Mouse (Mus musculus) embryonic stem cell, embryonic (primary cell): Measurements from ENCODE around the gene Dcdc2a.

ENCODE experiments used
- CTCF ChIA-PET, 4 experiments: fragments of 300-600 bp in 2 of 4; fragments of 350-600 bp in 2 of 4; sonication (Branson Sonifier 250); formaldehyde crosslinking; loops; one replicate each; lab custom pipeline; 2022; ENCODE audit warnings: inconsistent platforms in 2 of 4; lab: Charles Lee
- POLR2A ChIA-PET, 4 experiments: fragments of 300-600 bp in 2 of 4; fragments of 350-600 bp in 2 of 4; sonication (Branson Sonifier 250); formaldehyde crosslinking; loops; one replicate each; lab custom pipeline; 2022; ENCODE audit warnings: antibody characterized with exemption in 4 of 4, inconsistent platforms in 1 of 4; lab: Charles Lee

Dcdc2a gene

GRCm38 (mm10) chr13:25055873-25056667 lies at the start of gene Dcdc2a:
Dcdc2a (plus strand) TSS chr13:25056004.
- CTCF ChIA-PET: interaction anchor here in 1 of 4 experiments (0.6 to 0.7 kb wide), 2 partner anchors 58 to 60 kb away, joined by 3 to 4 read pairs; no protein-coding TSS in a partner anchor
- POLR2A ChIA-PET: interaction anchor here in 2 of 4 experiments (0.6 to 1.6 kb wide), 5 partner anchors 27 to 1316 kb away, joined by 3 to 5 read pairs (median 4); partner anchors contain the start of genes Aldh5a1 (in 1 of the 2) and Mrs2 (in 1 of the 2)

- POLR2A ChIA-PET: no interaction called here
- CTCF ChIA-PET: no interaction called here
Measured at GRCm38 (mm10) chr13:25007115-25007514, 48.7 kb upstream of the Dcdc2a start.

DNA sequence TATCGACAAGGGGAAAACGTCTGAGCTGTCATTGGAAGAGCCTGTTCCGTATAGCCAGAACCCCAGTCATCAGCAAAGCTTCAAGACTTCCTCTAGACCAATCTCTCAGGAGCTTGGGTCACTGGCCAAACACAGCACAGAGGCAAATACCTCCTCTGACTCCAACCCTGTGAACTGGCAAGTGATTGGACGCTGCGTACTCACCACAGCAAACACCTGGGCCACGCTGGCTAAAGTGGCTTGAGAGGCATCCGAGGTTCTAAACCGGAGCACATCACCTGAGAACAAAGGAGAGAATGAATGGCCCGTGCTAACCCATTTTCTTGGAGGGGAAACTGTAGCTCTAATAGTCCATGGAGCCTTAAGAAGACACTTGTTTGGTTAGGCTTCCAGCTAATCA lies 37.5 kb upstream of the Dcdc2a start:
- ChIA-PET CTCF (interaction anchor here in 2 of 4 experiments (0.5 to 0.6 kb wide), 2 partner anchors 72 to 1617 kb away, joined by 3 read pairs; no protein-coding TSS in a partner anchor), POLR2A (interaction anchor here in 2 of 4 experiments (0.9 to 1.5 kb wide), 4 partner anchors 16 to 27 kb away, joined by 3 to 5 read pairs (median 4); no protein-coding TSS in a partner anchor)

- POLR2A ChIA-PET: interaction anchor here in 2 of 4 experiments (0.6 to 1.8 kb wide), 5 partner anchors 16 to 1619 kb away, joined by 3 to 5 read pairs (median 4); partner anchors contain the start of gene Aldh5a1 (in 1 of the 2)
Measured at GRCm38 (mm10) chr13:25019793-25020539, 35.8 kb upstream of the Dcdc2a start, which contains the start of gene Mrs2. Mrs2 (minus strand) TSS chr13:25020379.

GRCm38 (mm10) chr13:25020540-25020892 lies 35.3 kb upstream of the Dcdc2a start:
- ChIA-PET CTCF (interaction anchor here in 1 of 4 experiments (1.0 kb wide), 1 partner anchor 95 kb away, joined by 4 read pairs; no protein-coding TSS in a partner anchor), POLR2A (interaction anchor here in 2 of 4 experiments (0.6 to 1.8 kb wide), 4 partner anchors 34 to 1620 kb away, joined by 3 to 5 read pairs (median 4); partner anchors contain the start of gene Aldh5a1 (in 1 of the 2))

More at GRCm38 (mm10) chr13:25019793-25020539, 35.8 kb upstream of the Dcdc2a start, which contains the start of gene Mrs2:
- CTCF ChIA-PET: interaction anchor here in 1 of 4 experiments (1.0 kb wide), 1 partner anchor 96 kb away, joined by 4 read pairs; no protein-coding TSS in a partner anchor

DNA sequence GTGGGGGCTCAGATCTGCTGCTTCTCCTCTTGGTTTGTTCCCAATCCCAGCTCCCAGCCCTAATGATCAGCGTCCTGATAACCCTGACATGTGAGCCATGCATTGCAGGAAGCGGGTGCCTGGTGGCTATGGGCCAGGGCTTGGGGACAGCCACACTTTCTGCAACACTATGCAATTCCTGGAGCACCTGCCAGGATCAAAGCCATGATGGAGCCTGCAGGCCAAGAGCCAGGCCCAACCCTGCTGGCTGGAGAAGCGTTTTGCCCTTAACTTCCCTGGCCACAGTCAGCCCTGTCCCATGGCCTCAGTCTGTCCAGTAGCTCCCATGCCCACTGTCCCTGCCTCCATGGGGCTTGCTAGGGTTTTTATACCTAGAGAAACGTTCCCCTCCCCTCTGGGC lies 33.4 kb upstream of the Dcdc2a start:
- ChIA-PET CTCF (interaction anchor here in 2 of 4 experiments (0.5 to 1.9 kb wide), 3 partner anchors 32 to 140 kb away, joined by 3 to 5 read pairs (median 5); no protein-coding TSS in a partner anchor), POLR2A (interaction anchor here (0.5 to 1.1 kb wide), 4 partner anchors 30 to 177 kb away, joined by 3 to 6 read pairs (median 4); no protein-coding TSS in a partner anchor)

GRCm38 (mm10) chr13:25023129-25023528 lies 32.7 kb upstream of the Dcdc2a start:
- ChIA-PET CTCF (interaction anchor here in 1 of 4 experiments (1.4 to 1.9 kb wide), 3 partner anchors 32 to 93 kb away, joined by 3 to 5 read pairs (median 5); no protein-coding TSS in a partner anchor), POLR2A (interaction anchor here in 2 of 4 experiments (0.6 to 1.1 kb wide), 2 partner anchors 29 to 118 kb away, joined by 3 to 6 read pairs; no protein-coding TSS in a partner anchor)

- POLR2A ChIA-PET: interaction anchor here in 1 of 4 experiments (0.7 kb wide), 1 partner anchor 470 kb away, joined by 4 read pairs; no protein-coding TSS in a partner anchor
- CTCF ChIA-PET: interaction anchor here (0.5 to 2.6 kb wide), 11 partner anchors 30 to 330 kb away, joined by 3 to 15 read pairs (median 5); no protein-coding TSS in a partner anchor
Measured at GRCm38 (mm10) chr13:25024655-25025054, 31.1 kb upstream of the Dcdc2a start.

DNA sequence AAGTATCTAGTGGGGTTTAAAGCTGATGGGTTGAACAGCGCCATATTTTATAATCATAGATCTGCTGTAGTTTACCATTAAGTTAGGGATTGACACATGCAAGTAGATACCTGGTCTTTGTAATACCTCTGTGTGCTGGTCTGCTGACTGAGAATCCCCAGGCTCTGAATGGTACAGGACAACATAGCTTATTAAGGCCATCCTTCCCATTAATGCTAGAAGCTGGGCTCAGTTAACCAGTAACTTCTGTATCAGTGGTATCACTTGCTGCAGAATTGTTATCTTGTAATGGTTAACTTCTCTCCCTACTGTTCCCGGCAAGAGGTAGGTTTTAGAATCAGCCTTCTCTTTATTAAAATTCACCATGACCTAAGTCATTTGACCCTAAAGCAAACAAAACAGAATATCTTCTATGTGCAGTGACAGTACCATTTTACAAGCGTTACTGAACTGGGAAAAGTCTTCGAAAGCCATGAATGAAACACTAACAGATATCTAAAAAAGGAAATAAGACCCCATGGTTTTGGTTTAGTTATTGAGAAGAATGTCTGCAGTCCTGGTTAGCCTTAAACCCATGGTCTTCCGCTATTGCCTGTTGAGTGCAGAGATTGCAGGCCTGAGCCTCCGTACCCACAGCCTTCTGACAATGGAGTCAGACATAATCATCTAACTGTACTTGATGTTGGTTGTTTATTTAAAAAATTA lies 29.2 kb upstream of the Dcdc2a start:
- CTCF ChIA-PET: interaction anchor here in 1 of 4 experiments (0.7 to 2.6 kb wide), 2 partner anchors 89 kb away, joined by 3 to 15 read pairs; partner anchors contain the start of gene Aldh5a1
- POLR2A ChIA-PET: no interaction called here

- ChIA-PET CTCF (interaction anchor here in 1 of 4 experiments (0.7 kb wide), 1 partner anchor 117 kb away, joined by 3 read pairs; no protein-coding TSS in a partner anchor), POLR2A (no interaction called here)
Measured at GRCm38 (mm10) chr13:25027114-25027425, 28.7 kb upstream of the Dcdc2a start.

DNA sequence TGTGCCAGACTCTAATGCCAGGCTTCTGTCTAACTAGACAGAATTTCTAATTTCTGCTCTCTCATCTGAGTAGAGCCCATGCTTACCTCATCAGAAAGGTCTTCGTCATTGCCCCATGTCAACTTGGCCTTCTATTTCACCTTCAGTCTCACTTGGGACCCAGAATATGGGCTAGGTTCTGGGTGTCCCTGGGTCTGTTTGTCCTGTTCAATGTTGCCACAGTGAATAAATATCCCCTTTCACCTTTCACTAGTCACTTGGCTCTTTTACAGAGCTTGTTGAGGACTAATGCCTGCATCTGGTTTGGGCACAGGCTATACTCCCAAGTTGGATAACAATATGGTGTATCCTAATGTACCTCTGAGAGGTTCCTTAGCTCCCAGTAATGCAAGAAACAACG lies 16.3 kb upstream of the Dcdc2a start:
- CTCF ChIA-PET: interaction anchor here in 1 of 4 experiments (0.5 kb wide), 1 partner anchor 223 kb away, joined by 6 read pairs; no protein-coding TSS in a partner anchor
- POLR2A ChIA-PET: no interaction called here

DNA sequence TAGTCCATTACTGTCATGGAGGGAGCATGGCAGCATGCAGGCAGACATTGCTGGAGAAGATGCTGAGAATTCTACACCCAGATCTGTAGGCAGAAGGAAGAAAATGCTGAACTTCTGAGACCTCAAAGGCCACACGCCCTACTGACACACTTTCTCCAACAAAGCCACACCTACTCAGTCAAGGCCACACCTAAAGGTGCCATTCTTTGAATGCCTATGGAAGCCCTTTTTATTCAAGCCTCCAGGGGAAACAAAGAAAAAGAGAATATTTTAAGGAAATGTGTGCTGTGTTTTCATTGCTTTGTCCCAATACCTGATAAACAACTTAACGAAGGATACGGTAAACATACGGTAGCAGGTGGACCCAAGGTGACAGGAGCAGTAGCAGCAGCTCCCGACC lies 3.1 kb upstream of the Dcdc2a start:
- CTCF ChIA-PET: interaction anchor here in 3 of 4 experiments (0.6 to 1.1 kb wide), 4 partner anchors 29 to 70 kb away, joined by 3 to 4 read pairs (median 4); no protein-coding TSS in a partner anchor
- POLR2A ChIA-PET: interaction anchor here in 3 of 4 experiments (0.6 to 1.6 kb wide), 6 partner anchors 13 to 215 kb away, joined by 3 to 4 read pairs (median 4); partner anchors contain the start of gene Aldh5a1 (in 1 of the 3)

GRCm38 (mm10) chr13:25055111-25055554 lies 671 bp upstream of the Dcdc2a start:
- ChIA-PET POLR2A (interaction anchor here in 3 of 4 experiments (0.6 to 1.6 kb wide), 11 partner anchors 17 to 1315 kb away, joined by 3 to 5 read pairs (median 3); partner anchors contain the start of gene Mrs2 (in 2 of the 3)), CTCF (interaction anchor here in 3 of 4 experiments (0.5 to 1.2 kb wide), 15 partner anchors 9 to 294 kb away, joined by 3 to 9 read pairs (median 4); partner anchors contain the start of gene Gmnn (in 1 of the 3))

DNA sequence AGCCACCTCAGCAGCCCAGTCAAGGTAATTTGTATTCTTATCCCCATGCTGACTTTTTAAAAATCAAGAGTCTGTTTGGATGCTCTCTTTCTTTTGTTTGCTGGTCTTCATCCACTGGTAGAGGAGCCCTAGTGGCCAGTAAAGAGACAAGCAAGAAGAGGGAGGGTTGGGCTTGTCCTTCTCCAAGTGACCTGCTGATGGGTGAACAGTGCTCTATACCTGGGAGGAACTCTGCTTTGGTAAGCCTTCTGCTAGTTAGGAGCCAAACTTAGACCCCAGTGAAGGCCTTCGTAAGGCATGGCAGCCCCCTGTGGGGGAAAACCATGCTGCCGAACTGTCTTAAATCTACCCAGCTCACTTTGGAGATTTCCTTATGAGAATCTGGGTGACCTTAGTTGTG lies 10.9 kb downstream of the Dcdc2a start:
- CTCF ChIA-PET: no interaction called here
- POLR2A ChIA-PET: no interaction called here

DNA sequence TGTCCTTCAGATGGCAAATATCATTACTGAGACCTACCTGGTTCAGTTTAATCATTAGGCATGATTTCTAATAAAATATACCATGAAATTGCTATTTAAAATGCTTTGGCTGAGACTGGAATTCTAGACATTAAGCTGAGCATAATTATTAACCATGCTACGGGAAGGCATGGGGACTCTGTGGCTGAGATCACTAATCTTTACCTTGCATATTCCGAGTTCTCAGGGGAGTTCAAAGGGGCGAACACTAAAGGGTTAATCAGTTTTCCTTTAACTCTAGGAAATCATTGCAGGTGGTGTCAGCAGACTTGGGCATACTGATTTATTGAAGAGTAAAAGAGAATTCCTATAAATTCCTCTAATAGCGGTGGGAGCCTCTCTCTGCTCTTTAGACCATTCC lies 11.4 kb downstream of the Dcdc2a start:
- POLR2A ChIA-PET: no interaction called here
- CTCF ChIA-PET: no interaction called here

GRCm38 (mm10) chr13:25069765-25070164 lies 14.0 kb downstream of the Dcdc2a start:
- ChIA-PET CTCF (no interaction called here), POLR2A (no interaction called here)

- CTCF ChIA-PET: no interaction called here
- POLR2A ChIA-PET: no interaction called here
Measured at GRCm38 (mm10) chr13:25070791-25071190, 15.0 kb downstream of the Dcdc2a start.
